Mouse (Mus musculus): ENCODE data around the gene Gcfc2.

DNA sequence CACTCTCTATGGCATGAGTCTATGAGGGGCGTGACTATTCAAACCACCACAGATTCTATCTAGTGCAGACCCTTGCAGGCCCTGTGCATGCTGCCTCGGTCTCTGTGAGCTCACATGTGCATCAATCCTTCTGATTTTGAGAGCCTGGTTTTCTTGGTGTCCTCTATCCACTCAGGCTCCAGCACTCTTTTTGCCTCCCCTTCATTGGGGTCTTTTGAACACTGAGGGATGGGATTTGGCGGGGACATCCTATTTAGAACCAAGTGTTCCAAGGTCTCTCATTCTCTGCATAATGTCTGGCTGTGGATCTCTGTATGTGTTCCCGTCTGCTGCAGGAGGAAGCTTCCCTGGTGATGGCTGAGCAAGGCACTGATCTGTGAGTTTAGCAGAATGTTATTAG, 55.8 kb downstream of the Gcfc2 start:
- no peak for TF ChIP-seq EP300 (IDR thresholded peaks at IDR 0.05; ENCODE audit: low read depth)
- no peak for TF ChIP-seq CTCF (IDR thresholded peaks at IDR 0.05; ENCODE audit: low read depth)

All from liver, postnatal 0 days (tissue).